ENCODE assay signal across 8 mouse cellular contexts in the genomic region with DNA sequence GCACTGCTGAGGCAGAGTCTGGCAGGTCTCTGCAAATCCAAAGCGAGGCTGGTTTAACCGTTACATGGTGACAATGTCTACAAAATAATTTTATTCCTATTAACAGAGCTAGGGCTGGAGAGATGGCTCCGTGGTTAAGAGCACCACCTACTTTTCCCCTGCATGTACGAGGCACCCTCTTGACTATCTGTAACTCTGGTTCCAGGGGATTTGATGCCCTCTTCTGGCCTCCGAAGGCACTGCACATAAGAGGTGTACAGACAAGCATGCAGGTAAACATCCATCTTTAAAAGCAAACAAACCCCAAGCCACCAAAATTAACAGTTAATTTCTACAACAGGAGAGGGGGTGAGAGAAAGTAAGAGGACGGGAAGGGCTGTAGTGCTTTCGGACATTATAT. TPM values are rescaled to one million over a fixed set of nuclear protein-coding genes. Genes with fewer than 3 reads are reported as not detected.
DNase-seq lines count a peak whose midpoint lies in the region; ATAC-seq and TF ChIP-seq lines count a peak whose summit lies in the region.

No protein-coding gene starts in this region.

- H3K36me3 ChIP-seq in forebrain, embryonic 14.5 days (ENCODE audit: control insufficient read depth, insufficient read depth, low read length), result peaks cover 4% of the 10 kb centered on the region; the same call in 1 of the 2 replicates
- H3K36me3 ChIP-seq in limb, embryonic 14.5 days (ENCODE audit: control insufficient read depth, insufficient read depth, low read length), result no peaks in the 10 kb centered on the region; the same call in 1 of the 2 replicates

- TF ChIP-seq POLR2A in limb, embryonic 14.5 days (IDR thresholded peaks at IDR 0.05; ENCODE audit: borderline replicate concordance, extremely low read depth, insufficient read depth, insufficient read length), result no peak

- H3K9me3 ChIP-seq in forebrain, embryonic 14.5 days (replicated peaks; ENCODE audit: control insufficient read depth, low read length), result no peaks in the 10 kb centered on the region
- H3K9me3 ChIP-seq in limb, embryonic 14.5 days (ENCODE audit: control insufficient read depth, low read length), result no peaks in the 10 kb centered on the region

- WGBS in forebrain, embryonic 14.5 days, result 83% methylated on average over 7 of the region's 7 CpGs
- WGBS in limb, embryonic 14.5 days, result 80% methylated on average over 7 of the region's 7 CpGs

- H3K9ac ChIP-seq in forebrain, embryonic 14.5 days (ENCODE audit: low read length), result peak overlapping the region; percentile 74; the same call in 1 of the 2 replicates
- peak overlapping the region; percentile 77; the same call in 1 of the 2 replicates for H3K9ac ChIP-seq in limb, embryonic 14.5 days (ENCODE audit: low read depth, low read length, severe bottlenecking)

- no peak for ATAC-seq in forebrain, embryonic 14.5 days
- ATAC-seq in limb, embryonic 14.5 days (ENCODE audit: low FRiP score, low read depth), result no peak

- peaks cover 9% of the 10 kb centered on the region for H3K4me1 ChIP-seq in forebrain, embryonic 14.5 days (ENCODE audit: control insufficient read depth, insufficient read depth, low read length)
- peaks cover 18% of the 10 kb centered on the region for H3K4me1 ChIP-seq in limb, embryonic 14.5 days (ENCODE audit: control insufficient read depth, insufficient read depth, low read length)

- peak overlapping the region; percentile 65 for H3K4me2 ChIP-seq in forebrain, embryonic 14.5 days (ENCODE audit: low read length)
- H3K4me2 ChIP-seq in limb, embryonic 14.5 days (replicated peaks; ENCODE audit: low read depth, low read length, severe bottlenecking), result peak overlapping the region; percentile 65

- DNase-seq in kidney, adult 9 months, result peak; percentile 43
- DNase-seq in kidney, postnatal 14 days, result no peak
- peak; percentile 56 for DNase-seq in WW6 (ENCODE audit: low read depth, low spot score)
- DNase-seq in forebrain, embryonic 14.5 days (ENCODE audit: low spot score), result no peak
- DNase-seq in limb, embryonic 14.5 days (ENCODE audit: low spot score), result no peak
- DNase-seq in naive thymus-derived CD4-positive, alpha-beta T cell, adult 2 months (ENCODE audit: low read depth), result peak; percentile 70
- DNase-seq in urinary bladder, adult 2 months (ENCODE audit: low spot score), result no peak
- DNase-seq in gastrocnemius, postnatal 4 days (ENCODE audit: low spot score in 2 of 2), result no peak

- no peaks in the 10 kb centered on the region for H3K27me3 ChIP-seq in forebrain, embryonic 14.5 days (replicated peaks; ENCODE audit: control insufficient read depth, insufficient read depth, low read length)
- H3K27me3 ChIP-seq in limb, embryonic 14.5 days (ENCODE audit: control insufficient read depth, insufficient read depth, low read length), result no peaks in the 10 kb centered on the region

- H3K4me3 ChIP-seq in forebrain, embryonic 14.5 days (ENCODE audit: low read depth, low read length), result peak overlapping the region; percentile 80
- H3K4me3 ChIP-seq in limb, embryonic 14.5 days (replicated peaks; ENCODE audit: low read length), result peak overlapping the region; percentile 89

- no peak overlapping the region for H3K27ac ChIP-seq in forebrain, embryonic 14.5 days (ENCODE audit: low read depth, low read length)
- no peak overlapping the region for H3K27ac ChIP-seq in limb, embryonic 14.5 days (replicated peaks; ENCODE audit: low read depth, low read length)

RNA-seq across cellular contexts. Expression of gene Gm28051, which starts 1.3 kb away (rescaled TPM):
- polyA plus RNA-seq in forebrain, embryonic 14.5 days (2014; fragmentation: Nextera tagmentation; extraction: Ambion mirVana), result not detected in 2 replicates
- not detected in 2 replicates for polyA plus RNA-seq in limb, embryonic 14.5 days (2012; rRNA removed)
- not detected in 2 replicates for polyA plus RNA-seq in limb, embryonic 14.5 days (2014; fragmentation: Nextera tagmentation; extraction: Ambion mirVana)
- polyA plus RNA-seq in urinary bladder, adult 2 months (2012; rRNA removed), result not detected in 2 replicates
- total RNA-seq in gastrocnemius, postnatal 4 days (2021), result not detected

RNA-seq across cellular contexts. Expression of gene Gon7, which starts 1.3 kb away (rescaled TPM):
- polyA plus RNA-seq in forebrain, embryonic 14.5 days (2014; fragmentation: Nextera tagmentation; extraction: Ambion mirVana), result 30.6 and 36.6 TPM in 2 replicates
- polyA plus RNA-seq in limb, embryonic 14.5 days (2012; rRNA removed), result 11.0 and 16.9 TPM in 2 replicates
- polyA plus RNA-seq in limb, embryonic 14.5 days (2014; fragmentation: Nextera tagmentation; extraction: Ambion mirVana), result 17.7 and 21.7 TPM in 2 replicates
- polyA plus RNA-seq in urinary bladder, adult 2 months (2012; rRNA removed), result 10.4 and 11.8 TPM in 2 replicates
- 10 to 100 TPM in 1 of 2 experiments, 1 to 10 TPM in 1; 9.5 to 10.9 TPM for total RNA-seq in gastrocnemius, postnatal 4 days (2021)

RNA-seq across cellular contexts. Expression of gene Ubr7, which starts 1.5 kb away (rescaled TPM):
- 53.0 and 58.2 TPM in 2 replicates for polyA plus RNA-seq in forebrain, embryonic 14.5 days (2014; fragmentation: Nextera tagmentation; extraction: Ambion mirVana)
- polyA plus RNA-seq in limb, embryonic 14.5 days (2012; rRNA removed), result 36.5 and 39.9 TPM in 2 replicates
- polyA plus RNA-seq in limb, embryonic 14.5 days (2014; fragmentation: Nextera tagmentation; extraction: Ambion mirVana), result 48.0 and 48.2 TPM in 2 replicates
- polyA plus RNA-seq in urinary bladder, adult 2 months (2012; rRNA removed), result 24.2 and 25.3 TPM in 2 replicates
- total RNA-seq in gastrocnemius, postnatal 4 days (2021), result 10 to 100 TPM; 28.7 to 31.1 TPM

RNA-seq across cellular contexts. Expression of gene Gm20604, which starts 2.2 kb away (rescaled TPM):
- polyA plus RNA-seq in forebrain, embryonic 14.5 days (2014; fragmentation: Nextera tagmentation; extraction: Ambion mirVana), result 40.4 and 41.3 TPM in 2 replicates
- polyA plus RNA-seq in limb, embryonic 14.5 days (2012; rRNA removed), result 16.1 and 20.4 TPM in 2 replicates
- polyA plus RNA-seq in limb, embryonic 14.5 days (2014; fragmentation: Nextera tagmentation; extraction: Ambion mirVana), result 23.1 and 27.1 TPM in 2 replicates
- 8.0 and 9.6 TPM in 2 replicates for polyA plus RNA-seq in urinary bladder, adult 2 months (2012; rRNA removed)
- 1 to 10 TPM; 4.7 to 5.4 TPM for total RNA-seq in gastrocnemius, postnatal 4 days (2021)

RNA-seq across cellular contexts. Expression of gene Tmem251, which starts 12.7 kb away (rescaled TPM):
- polyA plus RNA-seq in forebrain, embryonic 14.5 days (2014; fragmentation: Nextera tagmentation; extraction: Ambion mirVana), result 12.3 and 14.2 TPM in 2 replicates
- polyA plus RNA-seq in limb, embryonic 14.5 days (2012; rRNA removed), result 3.4 and 3.6 TPM in 2 replicates
- 10.9 and 11.2 TPM in 2 replicates for polyA plus RNA-seq in limb, embryonic 14.5 days (2014; fragmentation: Nextera tagmentation; extraction: Ambion mirVana)
- 3.2 and 4.0 TPM in 2 replicates for polyA plus RNA-seq in urinary bladder, adult 2 months (2012; rRNA removed)
- total RNA-seq in gastrocnemius, postnatal 4 days (2021), result 1 to 10 TPM; 2.8 to 3.6 TPM

Comparison
In these comparisons a context has a peak if more than half of its experiments do, and no peak if none do; other contexts are left out.
1. DNase-seq: peak in kidney, adult 9 months (single experiment), WW6 (single experiment) and naive thymus-derived CD4-positive, alpha-beta T cell, adult 2 months (single experiment); none in kidney, postnatal 14 days (single experiment), forebrain, embryonic 14.5 days (single experiment), limb, embryonic 14.5 days (single experiment), urinary bladder, adult 2 months (single experiment) and gastrocnemius, postnatal 4 days (0 of 2).